Mouse (Mus musculus) layer of hippocampus, adult 9-11 months (tissue): ENCODE data around the gene Tnks1bp1.
A peak's percentile ranks its signal among the peaks of the same experiment; 100 is the strongest.

ENCODE experiments used
- DNase-seq: peaks from one replicate; pipeline ENCODE4 v3.0.0; 2022

The Tnks1bp1 gene

GRCm38 (mm10) chr2:85047596-85048167, at the start of gene Tnks1bp1:
Gene Tnks1bp1, plus strand, starts transcription at chr2:85048022.
- peak; percentile 97 for DNase-seq

GRCm38 (mm10) chr2:84999486-85000181, 48.2 kb upstream of the Tnks1bp1 start:
- no peak for DNase-seq

- DNase-seq: no peak
Measured at GRCm38 (mm10) chr2:85001497-85001896, 46.3 kb upstream of the Tnks1bp1 start.

GRCm38 (mm10) chr2:85002575-85002974, 45.2 kb upstream of the Tnks1bp1 start:
- no peak for DNase-seq

GRCm38 (mm10) chr2:85004341-85004740, 43.5 kb upstream of the Tnks1bp1 start:
- DNase-seq: peak; percentile 33

GRCm38 (mm10) chr2:85006600-85006999, 41.2 kb upstream of the Tnks1bp1 start:
- DNase-seq: no peak

GRCm38 (mm10) chr2:85007729-85008128, 40.1 kb upstream of the Tnks1bp1 start:
- no peak for DNase-seq

GRCm38 (mm10) chr2:85009212-85009611, 38.6 kb upstream of the Tnks1bp1 start:
- no peak for DNase-seq

- no peak for DNase-seq
Measured at GRCm38 (mm10) chr2:85011906-85012604, 35.8 kb upstream of the Tnks1bp1 start.

- DNase-seq: no peak
Measured at GRCm38 (mm10) chr2:85012679-85013078, 35.1 kb upstream of the Tnks1bp1 start.

GRCm38 (mm10) chr2:85013826-85014587, 33.8 kb upstream of the Tnks1bp1 start:
- DNase-seq: no peak

- DNase-seq: peak; percentile 68
Measured at GRCm38 (mm10) chr2:85014588-85014982, 33.2 kb upstream of the Tnks1bp1 start.

- DNase-seq: no peak
Measured at GRCm38 (mm10) chr2:85022043-85022442, 25.8 kb upstream of the Tnks1bp1 start.

- no peak for DNase-seq
Measured at GRCm38 (mm10) chr2:85026178-85026577, 21.6 kb upstream of the Tnks1bp1 start.

- DNase-seq: no peak
Measured at GRCm38 (mm10) chr2:85027281-85027680, 20.5 kb upstream of the Tnks1bp1 start.

- DNase-seq: no peak
Measured at GRCm38 (mm10) chr2:85029897-85030296, 17.9 kb upstream of the Tnks1bp1 start.

- no peak for DNase-seq
Measured at GRCm38 (mm10) chr2:85030989-85031388, 16.8 kb upstream of the Tnks1bp1 start.

- no peak for DNase-seq
Measured at GRCm38 (mm10) chr2:85033121-85033520, 14.7 kb upstream of the Tnks1bp1 start.

GRCm38 (mm10) chr2:85034169-85034568, 13.7 kb upstream of the Tnks1bp1 start:
- DNase-seq: no peak

- no peak for DNase-seq
Measured at GRCm38 (mm10) chr2:85036507-85037046, 11.2 kb upstream of the Tnks1bp1 start.

GRCm38 (mm10) chr2:85037047-85038026, 10.5 kb upstream of the Tnks1bp1 start, which contains the start of the genes Ssrp1 and P2rx3:
Gene Ssrp1, plus strand, starts transcription at chr2:85037234.
Gene P2rx3, minus strand, starts transcription at chr2:85037462.
- peak; percentile 92 for DNase-seq

GRCm38 (mm10) chr2:85038336-85038735, 9.5 kb upstream of the Tnks1bp1 start:
- DNase-seq: no peak
